Mouse (Mus musculus): ENCODE measurements around the gene Evi5. TPM values are rescaled to one million over a fixed set of nuclear protein-coding genes. Genes with fewer than 3 reads are reported as not detected.

The Evi5 gene
- polyA plus RNA-seq, 1 experiment from 2014 or later = 58.5 TPM

- Histone ChIP-seq H3K9ac (no peak overlapping the region), H3K4me2 (no peak overlapping the region), H3K4me1 (no peaks in the 10 kb centered on the region), H3K4me3 (no peak overlapping the region), H3K27me3 (replicated peaks) (peaks cover 13% of the 10 kb centered on the region), H3K9me3 (replicated peaks) (peaks cover 7% of the 10 kb centered on the region; the same call in 1 of the 2 replicates), H3K36me3 (peaks cover 57% of the 10 kb centered on the region), H3K27ac (no peak overlapping the region)
- no peak for ATAC-seq
- 87% methylated on average over 4 of the region's 4 CpGs for WGBS (ENCODE audit: insufficient replicate concordance)
These were observed 109.0 kb downstream of the Evi5 start for GRCm38 (mm10) chr5:107765946-107766345.

GRCm38 (mm10) chr5:107764486-107764885 lies 110.4 kb downstream of the Evi5 start:
- no peak overlapping the region for H3K4me2 ChIP-seq
- peaks cover 8% of the 10 kb centered on the region for H3K4me1 ChIP-seq
- peaks cover 53% of the 10 kb centered on the region for H3K36me3 ChIP-seq
- H3K9ac ChIP-seq = no peak overlapping the region
- H3K27me3 ChIP-seq (replicated peaks) = peaks cover 13% of the 10 kb centered on the region
- 23% methylated on average over 1 of the region's 1 CpGs for WGBS (ENCODE audit: insufficient replicate concordance)
- peaks cover 7% of the 10 kb centered on the region; the same call in 1 of the 2 replicates for H3K9me3 ChIP-seq (replicated peaks)
- ATAC-seq = no peak
- no peak overlapping the region for H3K27ac ChIP-seq
- no peak overlapping the region for H3K4me3 ChIP-seq

- Histone ChIP-seq H3K9me3 (replicated peaks) (peaks cover 7% of the 10 kb centered on the region; the same call in 1 of the 2 replicates), H3K36me3 (peaks cover 55% of the 10 kb centered on the region), H3K4me3 (no peak overlapping the region), H3K4me1 (peaks cover 15% of the 10 kb centered on the region), H3K27me3 (replicated peaks) (peaks cover 13% of the 10 kb centered on the region), H3K4me2 (no peak overlapping the region), H3K27ac (no peak overlapping the region), H3K9ac (no peak overlapping the region)
- no peak for ATAC-seq
These were observed 111.2 kb downstream of the Evi5 start for GRCm38 (mm10) chr5:107763674-107764073.

GRCm38 (mm10) chr5:107759121-107759520 lies 115.8 kb downstream of the Evi5 start:
- peaks cover 48% of the 10 kb centered on the region for H3K36me3 ChIP-seq
- H3K4me2 ChIP-seq = no peak overlapping the region
- H3K9ac ChIP-seq = no peak overlapping the region
- H3K4me1 ChIP-seq = peaks cover 15% of the 10 kb centered on the region
- no peaks in the 10 kb centered on the region for H3K9me3 ChIP-seq (replicated peaks)
- H3K27me3 ChIP-seq (replicated peaks) = peaks cover 18% of the 10 kb centered on the region
- H3K4me3 ChIP-seq = no peak overlapping the region
- peak; percentile 95 for ATAC-seq
- H3K27ac ChIP-seq = no peak overlapping the region
- WGBS (ENCODE audit: insufficient replicate concordance) = 5% methylated on average over 5 of the region's 5 CpGs

DNA sequence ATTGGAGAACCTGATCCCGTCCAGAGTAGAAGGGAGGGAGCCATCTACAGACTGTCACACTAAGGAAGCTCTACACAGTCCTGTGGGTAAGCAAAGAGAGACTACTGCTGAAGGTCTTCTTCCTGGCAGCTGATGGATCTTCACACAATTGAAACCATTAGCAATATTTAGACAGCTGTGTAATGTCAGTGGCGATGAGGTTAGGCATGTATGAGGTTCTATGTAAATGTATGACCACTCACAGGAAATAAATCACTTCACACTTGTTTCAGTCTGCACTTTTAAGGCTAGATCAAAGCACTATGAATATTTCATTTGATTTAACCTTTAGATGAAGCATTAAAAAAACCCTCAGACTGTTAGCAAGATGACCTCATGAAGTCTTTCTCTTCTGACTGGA lies 118.8 kb downstream of the Evi5 start:
- H3K4me2 ChIP-seq = no peak overlapping the region
- H3K27ac ChIP-seq = no peak overlapping the region
- peaks cover 13% of the 10 kb centered on the region for H3K27me3 ChIP-seq (replicated peaks)
- no peaks in the 10 kb centered on the region for H3K9me3 ChIP-seq (replicated peaks)
- no peak for ATAC-seq
- no peak overlapping the region for H3K4me3 ChIP-seq
- peaks cover 15% of the 10 kb centered on the region for H3K4me1 ChIP-seq
- H3K36me3 ChIP-seq = peaks cover 56% of the 10 kb centered on the region
- H3K9ac ChIP-seq = no peak overlapping the region
- 79% methylated on average over 2 of the region's 2 CpGs for WGBS (ENCODE audit: insufficient replicate concordance)

GRCm38 (mm10) chr5:107754740-107755139 lies 120.2 kb downstream of the Evi5 start:
- H3K36me3 ChIP-seq = peaks cover 54% of the 10 kb centered on the region
- peaks cover 20% of the 10 kb centered on the region for H3K4me1 ChIP-seq
- ATAC-seq = no peak

GRCm38 (mm10) chr5:107753656-107754055 lies 121.3 kb downstream of the Evi5 start:
- Histone ChIP-seq H3K9me3 (replicated peaks) (no peaks in the 10 kb centered on the region), H3K27ac (no peak overlapping the region), H3K4me3 (no peak overlapping the region), H3K9ac (no peak overlapping the region), H3K27me3 (replicated peaks) (peaks cover 13% of the 10 kb centered on the region), H3K36me3 (peaks cover 53% of the 10 kb centered on the region), H3K4me1 (peaks cover 16% of the 10 kb centered on the region; the same call in 1 of the 2 replicates), H3K4me2 (no peak overlapping the region)
- ATAC-seq = no peak
- 86% methylated on average over 7 of the region's 7 CpGs for WGBS (ENCODE audit: insufficient replicate concordance)

More at GRCm38 (mm10) chr5:107754740-107755139, 120.2 kb downstream of the Evi5 start:
- WGBS (ENCODE audit: insufficient replicate concordance) = 73% methylated on average over 1 of the region's 1 CpGs
- no peaks in the 10 kb centered on the region for H3K9me3 ChIP-seq (replicated peaks)
- H3K4me3 ChIP-seq = no peak overlapping the region
- H3K4me2 ChIP-seq = no peak overlapping the region
- peaks cover 13% of the 10 kb centered on the region for H3K27me3 ChIP-seq (replicated peaks)
- no peak overlapping the region for H3K9ac ChIP-seq
- no peak overlapping the region for H3K27ac ChIP-seq

DNA sequence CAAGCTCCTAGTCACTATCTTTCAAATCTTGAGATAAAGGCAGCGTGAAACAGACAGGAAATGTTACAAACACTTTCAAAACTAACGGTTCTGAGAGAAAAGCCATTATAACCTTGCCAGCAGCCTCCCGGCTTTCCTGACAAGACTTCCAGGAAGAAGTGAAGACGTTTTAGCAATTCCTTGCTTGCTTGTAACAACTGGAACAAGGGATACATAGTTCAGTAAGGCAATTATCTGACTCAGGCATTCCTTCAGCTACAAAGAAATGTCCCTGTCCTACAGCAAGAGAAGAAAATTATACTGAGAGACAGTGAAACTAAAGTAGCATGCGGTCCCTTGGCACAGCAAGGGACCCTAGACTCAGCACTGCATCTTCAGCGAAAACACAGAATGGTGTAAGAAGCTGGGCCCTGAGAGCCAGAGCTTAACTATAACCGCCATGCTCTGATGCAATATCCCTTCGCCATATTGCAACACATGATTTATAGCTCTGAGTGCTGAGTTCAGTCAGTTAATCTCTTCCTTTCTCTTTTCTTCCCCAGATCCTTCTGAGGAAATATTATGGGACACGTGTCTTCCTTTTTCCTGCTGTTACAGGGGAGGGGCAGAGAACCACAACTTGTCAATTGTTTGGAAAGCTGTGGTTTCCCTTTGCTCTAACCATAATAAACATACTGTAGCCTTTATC lies 125.5 kb downstream of the Evi5 start:
- Histone ChIP-seq H3K4me1 (peaks cover 16% of the 10 kb centered on the region; the same call in 1 of the 2 replicates), H3K27me3 (replicated peaks) (peaks cover 4% of the 10 kb centered on the region; the same call in 1 of the 2 replicates), H3K9ac (no peak overlapping the region), H3K36me3 (peaks cover 61% of the 10 kb centered on the region), H3K27ac (no peak overlapping the region), H3K4me3 (no peak overlapping the region), H3K9me3 (replicated peaks) (no peaks in the 10 kb centered on the region), H3K4me2 (no peak overlapping the region)
- no peak for ATAC-seq
- WGBS (ENCODE audit: insufficient replicate concordance) = 17% methylated on average over 9 of the region's 9 CpGs

GRCm38 (mm10) chr5:107739023-107739422 lies 135.9 kb downstream of the Evi5 start:
- WGBS (ENCODE audit: insufficient replicate concordance) = 89% methylated on average over 5 of the region's 5 CpGs
- Histone ChIP-seq H3K36me3 (peaks cover 33% of the 10 kb centered on the region), H3K4me2 (no peak overlapping the region), H3K9me3 (replicated peaks) (no peaks in the 10 kb centered on the region), H3K4me1 (no peaks in the 10 kb centered on the region), H3K9ac (no peak overlapping the region), H3K27ac (no peak overlapping the region), H3K4me3 (no peak overlapping the region), H3K27me3 (replicated peaks) (peaks cover 22% of the 10 kb centered on the region; the same call in 1 of the 2 replicates)
- no peak for ATAC-seq

DNA sequence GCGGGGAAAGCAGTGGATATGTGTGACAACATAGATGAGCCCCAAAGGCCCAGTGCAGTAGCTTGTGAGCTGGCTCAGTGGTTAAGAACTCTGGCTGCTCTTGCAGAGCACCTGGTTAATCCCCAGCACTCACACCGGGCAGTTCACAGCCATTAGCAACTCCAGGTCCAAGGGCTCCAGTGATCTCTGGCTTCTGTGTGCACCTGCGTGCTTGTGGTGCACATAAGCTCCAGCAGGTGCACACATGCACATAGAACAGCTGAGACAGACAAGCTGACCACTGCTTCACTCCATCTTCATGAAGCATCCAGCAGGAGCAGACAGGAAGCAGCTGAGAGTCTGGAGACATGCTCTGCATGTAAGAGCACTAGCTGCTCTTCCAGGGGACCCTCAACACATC lies 136.6 kb downstream of the Evi5 start:
- Histone ChIP-seq H3K4me2 (no peak overlapping the region), H3K9me3 (replicated peaks) (no peaks in the 10 kb centered on the region), H3K4me1 (no peaks in the 10 kb centered on the region), H3K36me3 (peaks cover 27% of the 10 kb centered on the region), H3K4me3 (no peak overlapping the region), H3K27me3 (replicated peaks) (peaks cover 28% of the 10 kb centered on the region; the same call in 1 of the 2 replicates), H3K27ac (no peak overlapping the region), H3K9ac (no peak overlapping the region)
- WGBS (ENCODE audit: insufficient replicate concordance) = 76% methylated on average over 3 of the region's 3 CpGs
- ATAC-seq = no peak

DNA sequence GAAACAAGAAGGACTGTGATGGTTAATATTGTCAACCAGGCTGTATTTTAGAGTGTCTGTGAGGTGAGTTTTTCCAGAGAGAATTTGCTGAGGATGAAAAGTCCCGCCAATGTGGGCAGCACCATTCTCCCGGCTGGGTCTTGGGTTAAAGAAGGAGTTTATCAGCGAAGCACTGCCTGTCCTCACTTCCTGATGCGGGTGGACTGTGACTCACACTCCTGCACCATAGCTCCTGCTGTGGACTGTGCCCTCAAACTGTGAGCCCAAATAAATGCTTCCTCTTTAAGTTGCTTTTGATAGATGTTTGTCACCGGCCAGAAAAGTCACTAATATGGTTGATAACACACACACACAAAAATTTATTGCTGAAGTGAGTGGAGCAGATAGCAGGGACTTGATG lies 138.7 kb downstream of the Evi5 start:
- no peaks in the 10 kb centered on the region for H3K4me1 ChIP-seq
- peaks cover 40% of the 10 kb centered on the region for H3K27me3 ChIP-seq (replicated peaks)
- peaks cover 12% of the 10 kb centered on the region for H3K36me3 ChIP-seq
- H3K4me3 ChIP-seq = no peak overlapping the region
- no peak overlapping the region for H3K9ac ChIP-seq
- no peaks in the 10 kb centered on the region for H3K9me3 ChIP-seq (replicated peaks)
- H3K27ac ChIP-seq = no peak overlapping the region
- no peak for ATAC-seq
- 48% methylated on average over 5 of the region's 5 CpGs for whole genome bisulfite sequencing (ENCODE audit: insufficient replicate concordance)
- H3K4me2 ChIP-seq = no peak overlapping the region

GRCm38 (mm10) chr5:107731844-107732243 lies 143.1 kb downstream of the Evi5 start:
- no peak for ATAC-seq
- H3K9me3 ChIP-seq (replicated peaks) = no peaks in the 10 kb centered on the region
- H3K9ac ChIP-seq = no peak overlapping the region
- H3K27ac ChIP-seq = no peak overlapping the region
- H3K4me3 ChIP-seq = no peak overlapping the region
- no peaks in the 10 kb centered on the region for H3K4me1 ChIP-seq
- no peak overlapping the region for H3K4me2 ChIP-seq
- peaks cover 73% of the 10 kb centered on the region for H3K27me3 ChIP-seq (replicated peaks)
- WGBS (ENCODE audit: insufficient replicate concordance) = 47% methylated on average over 2 of the region's 2 CpGs
- H3K36me3 ChIP-seq = no peaks in the 10 kb centered on the region

All from liver, embryonic 12.5 days (tissue).